11 mouse cellular contexts compared by ENCODE assay signal in the genomic region with DNA sequence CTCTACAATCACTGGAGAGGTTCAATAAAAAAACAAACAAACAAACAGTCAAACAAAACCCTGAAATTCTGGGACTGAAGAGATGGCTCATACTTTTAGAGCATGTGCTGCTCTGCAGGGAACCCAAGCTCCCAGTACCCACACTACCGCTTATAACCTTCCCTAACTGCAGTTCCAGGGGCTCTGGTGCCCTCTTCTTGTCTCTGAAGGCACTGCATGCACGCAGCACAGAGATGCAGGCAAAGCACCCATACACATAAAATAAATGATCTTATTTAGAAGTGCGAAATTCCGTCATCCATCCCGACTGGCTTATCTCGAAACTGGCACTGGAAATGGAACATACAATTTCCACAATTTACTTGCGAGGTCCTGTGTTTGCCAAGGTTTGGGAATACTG.
DNase-seq lines count a peak whose midpoint lies in the region; ATAC-seq and TF ChIP-seq lines count a peak whose summit lies in the region.
"Had no signal": no experiment of that assay in that cellular context is flagged by ENCODE, and none has a peak within 500 bp of the region (broad histone marks: within the 10 kb centered on the region; RNA-seq: fewer than 3 reads in every experiment).

No protein-coding gene starts in this region.

- H3K27me3 ChIP-seq in liver, postnatal 0 days (ENCODE audit: insufficient read depth, low read length): no peaks in the 10 kb centered on the region
- H3K27me3 ChIP-seq in liver, embryonic 12.5 days (replicated peaks): no peaks in the 10 kb centered on the region
- H3K27me3 ChIP-seq: embryonic facial prominence, embryonic 13.5 days; heart, embryonic 15.5 days; limb, embryonic 12.5 days had no signal

- H3K4me1 ChIP-seq in liver, postnatal 0 days (ENCODE audit: insufficient read depth): no peaks in the 10 kb centered on the region
- no peaks in the 10 kb centered on the region for H3K4me1 ChIP-seq in liver, embryonic 12.5 days
- H3K4me1 ChIP-seq in embryonic fibroblast, embryonic 13.5 days (ENCODE audit: control insufficient read depth, insufficient read depth, low read length): no peaks in the 10 kb centered on the region; the same call in 1 of the 2 replicates

- DNase-seq in adrenal gland, postnatal 36 days: peak; percentile 7 to 31
- DNase-seq in adrenal gland, postnatal 14 days: no peak
- peak; percentile 15 for DNase-seq in liver, postnatal 0 days
- peak; percentile 54 for DNase-seq in thymus, postnatal 25 days
- DNase-seq in right cerebral cortex, adult 2 months (ENCODE audit: low spot score in 2 of 2): no peak
- no peak for DNase-seq in c-Kit-positive CD71-positive TER-119-positive erythroid progenitor cells, embryonic 14.5 days (ENCODE audit: low spot score)

- H3K9ac ChIP-seq in liver, postnatal 0 days (replicated peaks): no peak overlapping the region
- no peak overlapping the region for H3K9ac ChIP-seq in liver, embryonic 12.5 days
- H3K9ac ChIP-seq: embryonic facial prominence, embryonic 13.5 days; heart, embryonic 15.5 days; limb, embryonic 12.5 days had no signal

- H3K36me3 ChIP-seq in liver, postnatal 0 days (replicated peaks; ENCODE audit: insufficient read depth, low read length): no peaks in the 10 kb centered on the region
- H3K36me3 ChIP-seq in liver, embryonic 12.5 days: no peaks in the 10 kb centered on the region
- H3K36me3 ChIP-seq: embryonic facial prominence, embryonic 13.5 days; heart, embryonic 15.5 days; limb, embryonic 12.5 days had no signal

- H3K9me3 ChIP-seq in liver, postnatal 0 days (ENCODE audit: low read length): no peaks in the 10 kb centered on the region
- no peaks in the 10 kb centered on the region for H3K9me3 ChIP-seq in liver, embryonic 12.5 days (replicated peaks)
- H3K9me3 ChIP-seq: embryonic facial prominence, embryonic 13.5 days; heart, embryonic 15.5 days; limb, embryonic 12.5 days had no signal

- ATAC-seq in liver, postnatal 0 days: no peak
- no peak for ATAC-seq in liver, embryonic 12.5 days

- WGBS in liver, postnatal 0 days (ENCODE audit: insufficient replicate concordance): 62% methylated on average over 7 of the region's 7 CpGs
- 38% methylated on average over 7 of the region's 7 CpGs for WGBS in liver, embryonic 12.5 days (ENCODE audit: insufficient replicate concordance)

- TF ChIP-seq POLR2A in embryonic fibroblast, embryonic 13.5 days (IDR thresholded peaks at IDR 0.05; ENCODE audit: low read depth, low read length): no peak

- H3K4me2 ChIP-seq in liver, postnatal 0 days (ENCODE audit: low read depth, low read length): no peak overlapping the region
- no peak overlapping the region for H3K4me2 ChIP-seq in liver, embryonic 12.5 days
- H3K4me2 ChIP-seq: embryonic facial prominence, embryonic 13.5 days; heart, embryonic 15.5 days; limb, embryonic 12.5 days had no signal

- TF ChIP-seq EP300 in liver, postnatal 0 days (IDR thresholded peaks at IDR 0.05; ENCODE audit: low read depth): no peak

- peak; percentile 57 for TF ChIP-seq CTCF in liver, postnatal 0 days (IDR thresholded peaks at IDR 0.05; ENCODE audit: low read depth)
- peak; percentile 33; the same call in 1 of the 2 replicates for TF ChIP-seq CTCF in embryonic fibroblast, embryonic 13.5 days (IDR thresholded peaks at IDR 0.05; ENCODE audit: borderline replicate concordance, insufficient read depth, low read length)

- no peak overlapping the region for H3K27ac ChIP-seq in liver, postnatal 0 days (ENCODE audit: low read depth)
- H3K27ac ChIP-seq in liver, embryonic 12.5 days: no peak overlapping the region
- H3K27ac ChIP-seq in embryonic fibroblast, embryonic 13.5 days (ENCODE audit: insufficient read depth, low read length): no peak overlapping the region
- H3K27ac ChIP-seq: embryonic facial prominence, embryonic 13.5 days; heart, embryonic 15.5 days; limb, embryonic 12.5 days had no signal

- no peak overlapping the region for H3K4me3 ChIP-seq in liver, postnatal 0 days (ENCODE audit: low read depth, low read length)
- no peak overlapping the region for H3K4me3 ChIP-seq in liver, embryonic 12.5 days
- no peak overlapping the region for H3K4me3 ChIP-seq in embryonic fibroblast, embryonic 13.5 days (ENCODE audit: insufficient read depth, low read length)
- H3K4me3 ChIP-seq: embryonic facial prominence, embryonic 13.5 days; heart, embryonic 15.5 days; limb, embryonic 12.5 days had no signal

Comparison
In these comparisons a context has a peak if more than half of its experiments do, and no peak if none do; other contexts are left out.
1. DNase-seq: peak in adrenal gland, postnatal 36 days (2 of 2), liver, postnatal 0 days (single experiment) and thymus, postnatal 25 days (single experiment); none in adrenal gland, postnatal 14 days (single experiment), right cerebral cortex, adult 2 months (0 of 2) and c-Kit-positive CD71-positive TER-119-positive erythroid progenitor cells, embryonic 14.5 days (single experiment).